Mouse (Mus musculus) ovary, postnatal 36 days (tissue): ENCODE measurements around the gene Samd4.

Experiments
- DNase-seq: peaks from one replicate; pipeline ENCODE4 v3.0.0; 2022; ENCODE audit warnings: low spot score, mixed read lengths

Samd4 gene

GRCm38 (mm10) chr14:47000096-47000736, 117.6 kb downstream of the Samd4 start:
- no peak for DNase-seq

GRCm38 (mm10) chr14:47000786-47001761, 118.4 kb downstream of the Samd4 start:
- DNase-seq: no peak

- DNase-seq: no peak
These were observed 121.5 kb downstream of the Samd4 start for GRCm38 (mm10) chr14:47004161-47004560.

- DNase-seq: no peak
These were observed 128.8 kb downstream of the Samd4 start for GRCm38 (mm10) chr14:47011171-47012139.

- no peak for DNase-seq
These were observed 133.0 kb downstream of the Samd4 start for GRCm38 (mm10) chr14:47015618-47016017.

GRCm38 (mm10) chr14:47017658-47018057, 135.0 kb downstream of the Samd4 start:
- no peak for DNase-seq

GRCm38 (mm10) chr14:47020886-47021285, 138.2 kb downstream of the Samd4 start:
- DNase-seq: no peak

GRCm38 (mm10) chr14:47023529-47023928, 140.9 kb downstream of the Samd4 start:
- no peak for DNase-seq

- no peak for DNase-seq
These were observed 144.9 kb downstream of the Samd4 start for GRCm38 (mm10) chr14:47027431-47028118.

- DNase-seq: no peak
These were observed 148.9 kb downstream of the Samd4 start for GRCm38 (mm10) chr14:47031542-47031941.

- no peak for DNase-seq
These were observed 149.5 kb downstream of the Samd4 start for GRCm38 (mm10) chr14:47032140-47032539.

GRCm38 (mm10) chr14:47033423-47033822, 150.8 kb downstream of the Samd4 start:
- no peak for DNase-seq

- DNase-seq: no peak
These were observed 159.0 kb downstream of the Samd4 start for GRCm38 (mm10) chr14:47041699-47042098.

- no peak for DNase-seq
These were observed 166.4 kb downstream of the Samd4 start for GRCm38 (mm10) chr14:47049051-47049450.

GRCm38 (mm10) chr14:47051743-47052610, 169.3 kb downstream of the Samd4 start:
- no peak for DNase-seq

- peak; percentile 41 for DNase-seq
These were observed 170.4 kb downstream of the Samd4 start for GRCm38 (mm10) chr14:47053101-47053500.

- DNase-seq: no peak
These were observed 171.2 kb downstream of the Samd4 start for GRCm38 (mm10) chr14:47053824-47054223.

- no peak for DNase-seq
These were observed 176.3 kb downstream of the Samd4 start for GRCm38 (mm10) chr14:47058969-47059368.

GRCm38 (mm10) chr14:47065067-47065466, 182.4 kb downstream of the Samd4 start:
- no peak for DNase-seq

- DNase-seq: no peak
These were observed 184.2 kb downstream of the Samd4 start for GRCm38 (mm10) chr14:47066901-47067300.
